Mouse (Mus musculus) MEL (cell line): ENCODE measurements around the gene Asb8. TPM values are rescaled to one million over a fixed set of nuclear protein-coding genes. Genes with fewer than 3 reads are reported as not detected.
A peak's percentile ranks its signal among the peaks of the same experiment; 100 is the strongest.

ENCODE experiments used
- DNase-seq: peaks from one replicate; pipeline ENCODE4 v3.0.0; 2011; ENCODE audit warnings: low read depth, low spot score
- H3K27ac ChIP-seq: 2 replicates; pipeline ENCODE4 v1.5.1; 2012; ENCODE audit warnings: low read depth, mild to moderate bottlenecking, control low read depth, low read length, moderate library complexity; ENCODE audit not compliant: control insufficient read depth
- H3K27me3 ChIP-seq, 2 experiments: fragments of 150-350 bp in 1 of 2; sonication (generic) in 1 of 2; 2 replicates each; pipeline ENCODE4 v1.6.1; 2012; ENCODE audit warnings: low read length in 2 of 2, mild to moderate bottlenecking in 2 of 2, improper control_type of control experiment in 1 of 2, moderate library complexity in 1 of 2; ENCODE audit not compliant: insufficient read depth in 2 of 2, control insufficient read depth in 1 of 2
- H3K36me3 ChIP-seq, 2 experiments: 2 replicates each; pipeline ENCODE4 v1.6.1; 2012 to 2014; ENCODE audit warnings: low read length in 2 of 2, improper control_type of control experiment in 1 of 2, inconsistent platforms in 1 of 2, mild to moderate bottlenecking in 1 of 2; ENCODE audit not compliant: insufficient read depth in 2 of 2, control insufficient read depth in 1 of 2
- H3K4me1 ChIP-seq, 2 experiments: fragments of 150-350 bp in 1 of 2; sonication (generic) in 1 of 2; 2 replicates each; pipeline ENCODE4 v1.6.1; 2012; ENCODE audit warnings: low read length in 2 of 2, improper control_type of control experiment in 1 of 2, mild to moderate bottlenecking in 1 of 2; ENCODE audit not compliant: insufficient read depth in 2 of 2, control insufficient read depth in 1 of 2
- H3K4me3 ChIP-seq, 2 experiments: fragments of 150-350 bp in 1 of 2; sonication (generic) in 1 of 2; 2 replicates each; pipeline ENCODE4 v1.5.1; 2012; ENCODE audit warnings: low read depth in 2 of 2, low read length in 2 of 2, mild to moderate bottlenecking in 2 of 2, moderate library complexity in 2 of 2, control low read depth in 1 of 2, improper control_type of control experiment in 1 of 2; ENCODE audit not compliant: control insufficient read depth in 1 of 2, insufficient read depth in 1 of 2
- H3K79me2 ChIP-seq: 2 replicates; pipeline ENCODE4 v1.6.1; 2012; ENCODE audit warnings: mild to moderate bottlenecking, low read length, moderate library complexity; ENCODE audit not compliant: control insufficient read depth, poor library complexity, insufficient read depth
- H3K9ac ChIP-seq: 2 replicates; pipeline ENCODE4 v1.6.1; 2012; ENCODE audit warnings: low read depth, mild to moderate bottlenecking, control low read depth, low read length, moderate library complexity; ENCODE audit not compliant: control insufficient read depth, poor library complexity, severe bottlenecking
- H3K9me3 ChIP-seq: fragments of 150-350 bp; sonication (generic); replicated peaks from 2 replicates; pipeline ENCODE4 v1.6.1; 2012; ENCODE audit warnings: mild to moderate bottlenecking, low read length, improper control_type of control experiment, moderate library complexity; ENCODE audit not compliant: insufficient read depth
- CHD2 ChIP-seq: IDR thresholded peaks from 2 replicates; pipeline ENCODE4 v1.6.1; 2011; ENCODE audit warnings: low read length, improper control_type of control experiment
- ELF1 ChIP-seq: IDR thresholded peaks from 2 replicates; pipeline ENCODE4 v1.6.1; 2014; ENCODE audit warnings: low read depth, mild to moderate bottlenecking, inconsistent platforms, low read length, improper control_type of control experiment, moderate library complexity
- EP300 ChIP-seq, 2 experiments: IDR thresholded peaks; 2 replicates each; pipeline ENCODE4 v1.6.1; 2011; ENCODE audit warnings: improper control_type of control experiment in 2 of 2, low read length in 2 of 2, low read depth in 1 of 2, mild to moderate bottlenecking in 1 of 2
- ETS1 ChIP-seq: IDR thresholded peaks from 2 replicates; pipeline ENCODE4 v1.6.1; 2012; ENCODE audit warnings: low read depth, mild to moderate bottlenecking, inconsistent platforms, low read length, improper control_type of control experiment, moderate library complexity
- HCFC1 ChIP-seq: IDR thresholded peaks from 2 replicates; pipeline ENCODE4 v1.6.1; 2012; ENCODE audit warnings: low read depth, mild to moderate bottlenecking, inconsistent platforms, low read length, improper control_type of control experiment, moderate library complexity
- JUND ChIP-seq: IDR thresholded peaks from 2 replicates; pipeline ENCODE4 v1.6.1; 2011; ENCODE audit warnings: low read depth, mild to moderate bottlenecking, improper control_type of control experiment, low read length
- KAT2A ChIP-seq: conservative IDR thresholded peaks from 2 replicates; pipeline ENCODE4 v1.6.1; 2012; ENCODE audit warnings: low read depth, low read length, improper control_type of control experiment, inconsistent platforms
- MAX ChIP-seq: IDR thresholded peaks from 2 replicates; pipeline ENCODE4 v1.6.1; 2011; ENCODE audit warnings: low read length, improper control_type of control experiment
- MEF2A ChIP-seq: IDR thresholded peaks from 2 replicates; pipeline ENCODE4 v1.6.1; 2014; ENCODE audit warnings: low read depth, mild to moderate bottlenecking, inconsistent platforms, low read length, improper control_type of control experiment; ENCODE audit not compliant: poor library complexity, insufficient replicate concordance, severe bottlenecking; ENCODE audit errors: extremely low read depth
- MXI1 ChIP-seq: IDR thresholded peaks from 2 replicates; pipeline ENCODE4 v1.6.1; 2011; ENCODE audit warnings: mild to moderate bottlenecking, low read depth, low read length, improper control_type of control experiment
- MYB ChIP-seq: IDR thresholded peaks from 2 replicates; pipeline ENCODE4 v1.6.1; 2011; ENCODE audit warnings: mild to moderate bottlenecking, low read depth, low read length, improper control_type of control experiment
- NRF1 ChIP-seq: IDR thresholded peaks from 2 replicates; pipeline ENCODE4 v1.6.1; 2014; ENCODE audit warnings: low read depth, mild to moderate bottlenecking, inconsistent platforms, low read length, improper control_type of control experiment, moderate library complexity; ENCODE audit not compliant: poor library complexity, insufficient read depth, severe bottlenecking
- POLR2A ChIP-seq, 2 experiments: IDR thresholded peaks; 2 replicates each; pipeline ENCODE4 v1.6.1; 2011 to 2012; ENCODE audit warnings: low read length in 2 of 2, mild to moderate bottlenecking in 2 of 2, control low read depth in 1 of 2, improper control_type of control experiment in 1 of 2, low read depth in 1 of 2, moderate library complexity in 1 of 2; ENCODE audit not compliant: control insufficient read depth in 1 of 2, insufficient read depth in 1 of 2, poor library complexity in 1 of 2
- POLR2AphosphoS5 ChIP-seq: IDR thresholded peaks from 2 replicates; pipeline ENCODE4 v1.6.1; 2012; ENCODE audit warnings: low read depth, borderline replicate concordance, mild to moderate bottlenecking, inconsistent platforms, low read length, moderate library complexity, mixed read lengths
- RCOR1 ChIP-seq: IDR thresholded peaks from 2 replicates; pipeline ENCODE4 v1.6.1; 2012; ENCODE audit warnings: low read depth, mild to moderate bottlenecking, inconsistent platforms, low read length, improper control_type of control experiment
- TAL1 ChIP-seq: IDR thresholded peaks from 2 replicates; pipeline ENCODE4 v1.6.1; 2012; ENCODE audit warnings: mild to moderate bottlenecking, inconsistent platforms, low read length, moderate library complexity, mixed read lengths
- TBP ChIP-seq: IDR thresholded peaks from 2 replicates; pipeline ENCODE4 v1.8.0; 2011; ENCODE audit warnings: low read depth, low read length, improper control_type of control experiment
- USF1 ChIP-seq: IDR thresholded peaks from 2 replicates; pipeline ENCODE4 v1.6.1; 2014; ENCODE audit warnings: low read depth, mild to moderate bottlenecking, inconsistent platforms, low read length, improper control_type of control experiment, moderate library complexity
- USF2 ChIP-seq, 2 experiments: IDR thresholded peaks; 2 replicates each; pipeline ENCODE4 v1.6.1; 2011 to 2012; ENCODE audit warnings: improper control_type of control experiment in 2 of 2, low read length in 2 of 2, borderline replicate concordance in 1 of 2, inconsistent platforms in 1 of 2, low read depth in 1 of 2, mild to moderate bottlenecking in 1 of 2; ENCODE audit not compliant: insufficient read depth in 1 of 2
- ZKSCAN1 ChIP-seq: IDR thresholded peaks from 2 replicates; pipeline ENCODE4 v1.6.1; 2012; ENCODE audit warnings: low read depth, mild to moderate bottlenecking, inconsistent platforms, low read length, improper control_type of control experiment, moderate library complexity
- polyA plus RNA-seq, 2 experiments: library from polyadenylated mRNA; stranded (reverse) in 1 of 2; unstranded in 1 of 2; fragments of >175 nt in 1 of 2; fragments of >200 nt in 1 of 2; gene quantifications; 2 replicates each; pipeline versions ENCODE4 v1.2.1 to v1.2.4; 2012; ENCODE audit warnings: low replicate concordance in 2 of 2, low read depth in 1 of 2; ENCODE audit not compliant: insufficient read length in 2 of 2, insufficient read depth in 1 of 2, missing spikeins in 1 of 2
- total RNA-seq: library from RNA; depleted of rRNA; stranded (reverse); fragments of 300-350 nt; gene quantifications from 2 replicates; pipeline ENCODE4 v1.2.3, GENCODE M21; 2012

Gene Asb8
- total and polyA plus RNA-seq, 3 experiments = 33.1 to 38.2 TPM; not detected in 1

- peaks cover 2 to 10% of the 10 kb centered on the region in 2 experiments for H3K27me3 ChIP-seq
- 0 out of 4 replicates have a peak, but pooled peaks cover 0 to 2% of the 10 kb centered on the region in 2 experiments for H3K4me1 ChIP-seq
- peaks cover 0 to 2% of the 10 kb centered on the region in 2 experiments; a peak in 1 of 4 replicates for H3K36me3 ChIP-seq
- TF ChIP-seq ZKSCAN1 = peak; percentile 55; the same call in 1 of the 2 replicates
- no peak for TF ChIP-seq MEF2A
- no peaks in the 10 kb centered on the region for H3K79me2 ChIP-seq
- no peak overlapping the region for H3K27ac ChIP-seq
- no peak overlapping the region for H3K4me3 ChIP-seq
- no peak overlapping the region for H3K9ac ChIP-seq
- no peaks in the 10 kb centered on the region for H3K9me3 ChIP-seq
- no peak for DNase-seq
Measured at GRCm38 (mm10) chr15:98155272-98155671, 10.2 kb downstream of the Asb8 start.

GRCm38 (mm10) chr15:98154631-98155030, 10.8 kb downstream of the Asb8 start:
- peaks cover 0 to 2% of the 10 kb centered on the region in 2 experiments; a peak in 1 of 4 replicates for H3K36me3 ChIP-seq
- DNase-seq = no peak

GRCm38 (mm10) chr15:98154146-98154545, 11.3 kb downstream of the Asb8 start:
- H3K36me3 ChIP-seq = peaks cover 0 to 2% of the 10 kb centered on the region in 2 experiments; a peak in 1 of 4 replicates
- TF ChIP-seq ETS1 = no peak
- H3K9ac ChIP-seq = no peak overlapping the region
- H3K79me2 ChIP-seq = no peaks in the 10 kb centered on the region
- H3K27me3 ChIP-seq = peaks cover 0 to 4% of the 10 kb centered on the region in 2 experiments; a peak in 3 of 4 replicates
- no peak overlapping the region for H3K27ac ChIP-seq
- H3K9me3 ChIP-seq = no peaks in the 10 kb centered on the region
- no peak overlapping the region for H3K4me3 ChIP-seq
- DNase-seq = peak; percentile 30
- 0 out of 4 replicates have a peak, but pooled peaks cover 0 to 2% of the 10 kb centered on the region in 2 experiments for H3K4me1 ChIP-seq

More at GRCm38 (mm10) chr15:98154631-98155030, 10.8 kb downstream of the Asb8 start:
- Histone ChIP-seq H3K4me1 (0 out of 4 replicates have a peak, but pooled peaks cover 0 to 2% of the 10 kb centered on the region in 2 experiments), H3K79me2 (no peaks in the 10 kb centered on the region), H3K9me3 (no peaks in the 10 kb centered on the region), H3K27ac (no peak overlapping the region), H3K4me3 (no peak overlapping the region), H3K9ac (no peak overlapping the region), H3K27me3 (peaks cover under 1 to 5% of the 10 kb centered on the region in 2 experiments)
- no peak for TF ChIP-seq EP300 (IDR thresholded peaks at IDR 0.05; ENCODE audit: low read depth in 1 of 2, low read length in 2 of 2)
- no peak for TF ChIP-seq NRF1
- no peak for TF ChIP-seq POLR2A (IDR thresholded peaks at IDR 0.05; ENCODE audit: control insufficient read depth in 1 of 2, insufficient read depth in 1 of 2, low read depth in 1 of 2, low read length in 2 of 2, poor library complexity in 1 of 2)
- no peak for TF ChIP-seq TBP
- TF ChIP-seq MXI1 = no peak
- TF ChIP-seq KAT2A = no peak
- no peak for TF ChIP-seq MAX
- no peak for TF ChIP-seq USF1
- TF ChIP-seq TAL1 = no peak
- no peak for TF ChIP-seq MEF2A
- no peak for TF ChIP-seq MYB
- no peak for TF ChIP-seq POLR2AphosphoS5
- TF ChIP-seq CHD2 = no peak
- TF ChIP-seq ETS1 = no peak
- no peak for TF ChIP-seq HCFC1
- TF ChIP-seq RCOR1 = no peak
- TF ChIP-seq JUND = no peak
- TF ChIP-seq USF2 (IDR thresholded peaks at IDR 0.05; ENCODE audit: borderline replicate concordance in 1 of 2, insufficient read depth in 1 of 2, low read depth in 1 of 2, low read length in 2 of 2) = no peak
- TF ChIP-seq ELF1 = no peak
